Mouse (Mus musculus) embryonic stem cell, embryonic (primary cell): ENCODE data around the gene Npm3.

Experiments
- CTCF ChIA-PET, 4 experiments: fragments of 300-600 bp in 2 of 4; fragments of 350-600 bp in 2 of 4; sonication (Branson Sonifier 250); formaldehyde crosslinking; loops; one replicate each; lab custom pipeline; 2022; ENCODE audit warnings: inconsistent platforms in 2 of 4; lab: Charles Lee
- POLR2A ChIA-PET, 4 experiments: fragments of 300-600 bp in 2 of 4; fragments of 350-600 bp in 2 of 4; sonication (Branson Sonifier 250); formaldehyde crosslinking; loops; one replicate each; lab custom pipeline; 2022; ENCODE audit warnings: antibody characterized with exemption in 4 of 4, inconsistent platforms in 1 of 4; lab: Charles Lee

Npm3 gene

GRCm38 (mm10) chr19:45743619-45744018, 5.8 kb downstream of the Npm3 start:
- ChIA-PET CTCF (interaction anchor here in 3 of 4 experiments (0.5 to 5.4 kb wide), 4 partner anchors 13 to 170 kb away, joined by 3 to 31 read pairs (median 8); no protein-coding TSS in a partner anchor), POLR2A (interaction anchor here in 1 of 4 experiments (0.9 to 35.8 kb wide), 3 partner anchors 11 to 260 kb away, joined by 3 to 671 read pairs (median 7); partner anchors contain the start of gene Mgea5)

- POLR2A ChIA-PET, result interaction anchor here in 1 of 4 experiments (1.4 to 35.8 kb wide), 2 partner anchors 10 to 37 kb away, joined by 7 to 671 read pairs; partner anchors contain the start of gene Mgea5
- CTCF ChIA-PET, result interaction anchor here in 3 of 4 experiments (0.5 to 5.4 kb wide), 3 partner anchors 99 to 169 kb away, joined by 3 to 31 read pairs (median 13); no protein-coding TSS in a partner anchor
Observed at GRCm38 (mm10) chr19:45742984-45743575, 6.3 kb downstream of the Npm3 start.

- CTCF ChIA-PET, result interaction anchor here in 3 of 4 experiments (0.7 to 2.8 kb wide), 5 partner anchors 20 to 168 kb away, joined by 3 to 13 read pairs (median 3); no protein-coding TSS in a partner anchor
Observed at GRCm38 (mm10) chr19:45742218-45742983, 7.0 kb downstream of the Npm3 start, which contains the start of gene Fgf8. Gene Fgf8, minus strand, starts transcription at chr19:45742915.

GRCm38 (mm10) chr19:45741431-45742217, 7.8 kb downstream of the Npm3 start:
- ChIA-PET POLR2A (interaction anchor here in 1 of 4 experiments (1.0 to 35.8 kb wide), 3 partner anchors 9 to 39 kb away, joined by 3 to 671 read pairs (median 17); partner anchors contain the start of gene Mgea5), CTCF (interaction anchor here (0.6 to 2.8 kb wide), 10 partner anchors 19 to 839 kb away, joined by 3 to 13 read pairs (median 3); no protein-coding TSS in a partner anchor)

More at GRCm38 (mm10) chr19:45742218-45742983, 7.0 kb downstream of the Npm3 start, which contains the start of gene Fgf8:
- POLR2A ChIA-PET, result interaction anchor here in 1 of 4 experiments (1.0 to 35.8 kb wide), 3 partner anchors 10 to 38 kb away, joined by 3 to 671 read pairs (median 17); partner anchors contain the start of gene Mgea5

- ChIA-PET POLR2A (interaction anchor here in 2 of 4 experiments (1.1 to 35.8 kb wide), 5 partner anchors 9 to 69 kb away, joined by 3 to 671 read pairs (median 3); partner anchors contain the start of gene Mgea5 (in 1 of the 2)), CTCF (interaction anchor here in 2 of 4 experiments (0.6 to 1.0 kb wide), 4 partner anchors 167 to 838 kb away, joined by 3 to 5 read pairs (median 3); no protein-coding TSS in a partner anchor)
Observed at GRCm38 (mm10) chr19:45740817-45741216, 8.6 kb downstream of the Npm3 start.

- POLR2A ChIA-PET, result interaction anchor here in 2 of 4 experiments (1.1 to 3.2 kb wide), 4 partner anchors 8 to 70 kb away, joined by 3 to 17 read pairs (median 3); no protein-coding TSS in a partner anchor
Observed at GRCm38 (mm10) chr19:45740233-45740632, 9.2 kb downstream of the Npm3 start.

GRCm38 (mm10) chr19:45738521-45738920, 10.9 kb downstream of the Npm3 start:
- CTCF ChIA-PET, result interaction anchor here in 2 of 4 experiments (0.7 to 2.6 kb wide), 3 partner anchors 8 to 164 kb away, joined by 3 to 13 read pairs (median 5); no protein-coding TSS in a partner anchor
- POLR2A ChIA-PET, result interaction anchor here in 2 of 4 experiments (1.0 to 2.7 kb wide), 4 partner anchors 10 to 12 kb away, joined by 3 to 9 read pairs (median 3); partner anchors contain the start of gene Npm3 (in 1 of the 2)

More at GRCm38 (mm10) chr19:45740233-45740632, 9.2 kb downstream of the Npm3 start:
- CTCF ChIA-PET, result interaction anchor here in 1 of 4 experiments (0.9 kb wide), 1 partner anchor 166 kb away, joined by 3 read pairs; no protein-coding TSS in a partner anchor

GRCm38 (mm10) chr19:45737846-45738484, 11.4 kb downstream of the Npm3 start:
- CTCF ChIA-PET, result interaction anchor here in 2 of 4 experiments (0.7 to 2.6 kb wide), 3 partner anchors 8 to 164 kb away, joined by 3 to 13 read pairs (median 5); no protein-coding TSS in a partner anchor
- POLR2A ChIA-PET, result interaction anchor here in 3 of 4 experiments (0.5 to 2.7 kb wide), 8 partner anchors 10 to 1482 kb away, joined by 3 to 9 read pairs (median 4); partner anchors contain the start of gene Npm3 (in 1 of the 3)

GRCm38 (mm10) chr19:45737208-45737845, 12.1 kb downstream of the Npm3 start:
- ChIA-PET POLR2A (interaction anchor here in 3 of 4 experiments (0.5 to 2.7 kb wide), 10 partner anchors 10 to 1481 kb away, joined by 3 to 9 read pairs (median 4); partner anchors contain the start of gene Npm3 (in 1 of the 3)), CTCF (interaction anchor here in 3 of 4 experiments (0.7 to 2.6 kb wide), 7 partner anchors 9 to 163 kb away, joined by 3 to 13 read pairs (median 3); partner anchors contain the start of gene Kcnip2 (in 1 of the 3))

GRCm38 (mm10) chr19:45736855-45737207, 12.6 kb downstream of the Npm3 start:
- CTCF ChIA-PET, result interaction anchor here in 3 of 4 experiments (0.7 to 2.6 kb wide), 7 partner anchors 9 to 163 kb away, joined by 3 to 13 read pairs (median 3); partner anchors contain the start of gene Kcnip2 (in 1 of the 3)
- POLR2A ChIA-PET, result interaction anchor here in 2 of 4 experiments (0.9 to 2.7 kb wide), 4 partner anchors 9 to 19 kb away, joined by 3 to 9 read pairs (median 3); no protein-coding TSS in a partner anchor

GRCm38 (mm10) chr19:45736241-45736640, 13.2 kb downstream of the Npm3 start:
- POLR2A ChIA-PET, result interaction anchor here in 2 of 4 experiments (0.9 to 1.2 kb wide), 3 partner anchors 9 to 18 kb away, joined by 3 read pairs; no protein-coding TSS in a partner anchor
- CTCF ChIA-PET, result interaction anchor here (0.6 to 2.6 kb wide), 9 partner anchors 10 to 285 kb away, joined by 3 to 13 read pairs (median 4); partner anchors contain the start of gene Kcnip2 (in 1 of the 4)

GRCm38 (mm10) chr19:45734762-45735161, 14.6 kb downstream of the Npm3 start:
- CTCF ChIA-PET, result interaction anchor here in 3 of 4 experiments (1.3 to 5.7 kb wide), 7 partner anchors 11 to 558 kb away, joined by 4 to 31 read pairs (median 6); no protein-coding TSS in a partner anchor
- POLR2A ChIA-PET, result interaction anchor here in 1 of 4 experiments (0.9 to 1.1 kb wide), 2 partner anchors 21 to 79 kb away, joined by 3 to 4 read pairs; no protein-coding TSS in a partner anchor

- ChIA-PET POLR2A (interaction anchor here in 2 of 4 experiments (0.9 to 4.0 kb wide), 4 partner anchors 7 to 21 kb away, joined by 3 to 17 read pairs (median 11); partner anchors contain the start of gene Fgf8 (in 1 of the 2)), CTCF (interaction anchor here in 3 of 4 experiments (0.7 to 5.7 kb wide), 8 partner anchors 11 to 557 kb away, joined by 3 to 31 read pairs (median 6); no protein-coding TSS in a partner anchor)
Observed at GRCm38 (mm10) chr19:45734191-45734590, 15.2 kb downstream of the Npm3 start.

GRCm38 (mm10) chr19:45733564-45733963, 15.8 kb downstream of the Npm3 start:
- ChIA-PET POLR2A (interaction anchor here in 3 of 4 experiments (0.6 to 4.0 kb wide), 8 partner anchors 8 to 603 kb away, joined by 3 to 17 read pairs (median 5); partner anchors contain the start of gene Fgf8 (in 1 of the 3)), CTCF (interaction anchor here in 3 of 4 experiments (0.7 to 5.7 kb wide), 8 partner anchors 11 to 557 kb away, joined by 3 to 31 read pairs (median 10); no protein-coding TSS in a partner anchor)
